Mouse (Mus musculus) lung, adult 18-20 months (tissue): Measurements from ENCODE around the gene Hmgb1.

Experiments used
- DNase-seq, 2 experiments: peaks; one replicate each; pipeline ENCODE4 v3.0.0; 2022; ENCODE audit warnings: mixed read lengths in 2 of 2

Gene Hmgb1

DNA sequence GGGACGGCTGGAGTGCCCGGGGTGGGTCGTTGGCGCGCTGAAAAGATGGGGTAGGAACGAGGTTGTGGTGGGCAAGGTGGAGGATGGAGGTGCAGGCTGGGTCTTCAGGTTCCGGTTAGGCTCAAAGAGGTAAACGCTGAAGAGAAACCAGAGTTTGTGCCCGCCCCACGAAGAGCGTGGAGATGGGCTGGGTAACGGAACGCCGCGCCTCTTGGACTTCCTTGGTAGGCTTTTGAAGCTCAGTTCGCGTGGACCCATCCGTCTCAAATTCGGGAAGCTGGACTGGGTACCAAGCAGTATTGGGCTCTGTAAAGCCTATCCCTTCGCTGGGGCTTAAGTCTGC, 526 bp upstream of the Hmgb1 start:
- DNase-seq, result peak; percentile 61 to 62

DNA sequence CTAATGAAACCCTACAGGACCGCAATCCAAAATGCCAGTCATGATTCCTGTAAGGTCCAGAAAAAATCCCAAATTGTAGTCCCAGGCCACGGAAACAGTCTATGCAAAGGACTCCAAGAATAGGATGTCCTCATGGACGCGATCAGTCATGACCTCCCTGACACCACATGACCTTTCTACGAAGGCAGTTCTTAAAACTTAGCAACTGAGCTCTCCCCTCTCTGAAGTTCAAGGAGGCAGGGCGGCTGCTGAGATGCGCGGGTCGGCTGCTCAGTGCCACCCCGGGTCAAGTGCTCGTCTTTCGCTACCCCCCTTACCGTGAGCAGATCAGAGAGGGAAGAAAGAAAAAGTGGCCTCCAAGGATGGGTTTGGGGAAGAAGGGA, 577 bp downstream of the Hmgb1 start:
- DNase-seq, result no peak

DNA sequence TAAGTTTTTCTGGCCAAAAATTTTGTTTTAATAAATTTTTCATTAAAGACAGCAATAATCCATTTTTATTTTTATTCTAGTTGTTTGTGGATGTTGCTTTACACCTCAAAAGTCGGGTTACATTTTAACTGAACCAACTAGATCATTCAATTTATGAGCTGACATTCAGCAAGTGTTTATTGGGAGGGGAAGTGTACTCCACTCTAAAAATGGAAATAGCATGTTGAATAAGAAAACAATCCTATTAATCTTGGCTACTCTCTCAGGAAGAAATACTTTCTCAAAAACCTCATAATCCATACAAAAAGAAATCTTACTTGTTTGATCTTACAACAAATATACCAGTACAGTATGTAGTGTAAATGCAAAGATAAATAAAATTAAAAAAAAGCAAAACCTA, 1.2 kb downstream of the Hmgb1 start:
- DNase-seq, result no peak

DNA sequence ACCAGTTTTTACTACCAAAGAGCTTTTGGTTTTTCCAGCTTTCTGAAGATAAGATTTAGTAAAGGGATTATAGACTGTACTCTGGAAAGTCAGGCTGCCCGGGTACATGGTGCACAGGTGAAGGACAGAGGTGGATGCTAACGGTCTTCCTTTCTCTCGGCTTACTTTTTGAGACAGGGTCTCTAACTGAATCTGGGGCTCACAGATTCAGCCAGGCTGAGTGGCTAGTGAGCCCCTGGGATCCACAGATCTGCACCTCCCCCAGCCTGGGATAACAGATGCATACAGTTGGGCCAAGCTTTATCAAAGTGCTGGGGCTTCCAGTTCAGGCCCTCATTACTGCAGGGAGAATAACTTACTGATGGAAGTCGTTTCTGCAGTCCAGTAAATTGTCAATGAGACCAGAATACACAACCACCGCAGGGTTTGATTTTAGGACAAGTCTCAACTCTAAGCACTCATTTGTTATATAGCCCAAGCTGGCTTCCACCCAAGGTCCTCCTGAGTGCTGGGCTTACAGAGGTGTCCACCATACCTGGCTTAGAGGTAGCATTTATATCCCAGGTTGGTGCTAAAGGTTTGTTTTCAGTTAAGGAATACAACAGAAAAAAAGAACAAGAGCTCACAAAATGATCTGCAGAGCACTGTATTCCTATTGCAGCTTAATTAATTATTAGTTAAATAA, 2.0 kb downstream of the Hmgb1 start:
- DNase-seq, result no peak

DNA sequence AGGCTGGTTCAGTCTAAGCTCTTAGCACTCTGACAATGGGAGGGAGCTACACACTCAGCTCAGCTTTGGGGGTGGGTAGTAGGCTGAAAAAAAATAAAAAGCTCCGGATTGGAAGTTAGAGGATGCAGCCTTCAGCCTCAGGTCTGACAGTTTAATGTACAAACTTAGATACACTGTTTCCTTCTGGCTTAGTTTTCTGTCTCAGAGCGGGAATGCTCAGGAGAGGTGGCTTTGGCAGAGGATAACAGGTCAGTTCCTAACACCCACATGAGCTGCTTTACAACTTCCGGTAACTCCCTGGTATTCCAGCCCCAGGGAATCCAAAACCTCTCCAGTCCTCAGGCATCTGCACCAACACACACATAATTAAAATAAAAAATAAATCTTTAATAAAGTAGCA, 4.5 kb downstream of the Hmgb1 start:
- DNase-seq, result no peak

DNA sequence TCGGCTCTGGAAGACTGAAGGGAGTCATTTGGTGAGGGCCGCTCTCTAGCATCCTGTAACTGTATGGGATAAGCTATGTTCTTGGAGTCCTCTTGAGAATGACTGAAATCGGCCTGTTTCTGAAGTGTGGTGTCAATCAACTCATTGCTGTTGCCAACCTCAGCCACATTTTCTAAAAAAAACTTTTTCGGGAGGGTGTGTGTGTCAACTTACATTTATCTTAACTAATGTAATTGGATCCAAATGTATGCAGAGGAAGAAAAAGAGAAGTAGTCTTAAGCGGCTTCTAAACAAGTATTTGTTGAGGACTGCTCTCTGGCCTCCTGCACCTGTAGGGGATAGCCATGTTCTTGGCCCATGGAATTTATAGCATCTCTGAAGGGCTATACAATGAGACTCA, 6.2 kb downstream of the Hmgb1 start:
- no peak for DNase-seq

DNA sequence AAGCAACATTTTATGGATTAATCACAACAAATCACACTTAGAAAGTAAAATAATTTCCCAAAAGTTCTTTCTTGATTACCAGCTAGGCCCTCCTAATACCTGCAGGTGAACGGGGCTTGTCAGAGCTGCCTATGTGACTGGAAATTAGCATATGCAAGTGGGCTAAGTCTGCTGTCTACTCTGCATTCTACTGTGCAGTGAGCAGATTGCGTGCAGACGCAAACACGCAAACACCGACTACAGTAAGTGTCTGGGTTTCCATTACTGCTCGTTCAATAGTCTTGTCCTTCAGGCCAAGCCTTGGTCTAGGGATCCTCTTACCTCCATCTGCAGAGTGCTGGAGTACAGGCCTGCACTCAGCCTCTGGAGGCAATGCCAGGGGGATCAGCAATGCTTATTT, 8.6 kb downstream of the Hmgb1 start:
- DNase-seq, result no peak

DNA sequence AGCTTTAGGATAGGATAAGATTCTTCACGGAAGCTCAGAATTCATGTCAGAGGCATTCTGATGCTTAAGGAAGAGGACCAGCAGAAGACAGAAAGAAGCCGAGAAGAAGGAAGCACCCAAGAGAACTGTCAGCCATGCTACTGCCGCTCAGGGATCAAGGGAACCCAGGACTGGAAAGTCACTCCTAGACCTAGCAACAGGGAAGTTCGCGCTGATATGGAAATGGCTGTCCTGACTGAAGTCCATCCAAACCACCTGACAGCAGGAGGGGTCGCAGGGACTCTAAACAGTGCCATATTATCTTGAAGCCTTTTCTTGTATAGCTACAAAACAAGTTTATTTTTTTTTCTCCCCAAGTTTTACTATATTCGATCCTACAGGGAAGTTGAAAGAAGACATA, 9.8 kb downstream of the Hmgb1 start:
- DNase-seq, result no peak

DNA sequence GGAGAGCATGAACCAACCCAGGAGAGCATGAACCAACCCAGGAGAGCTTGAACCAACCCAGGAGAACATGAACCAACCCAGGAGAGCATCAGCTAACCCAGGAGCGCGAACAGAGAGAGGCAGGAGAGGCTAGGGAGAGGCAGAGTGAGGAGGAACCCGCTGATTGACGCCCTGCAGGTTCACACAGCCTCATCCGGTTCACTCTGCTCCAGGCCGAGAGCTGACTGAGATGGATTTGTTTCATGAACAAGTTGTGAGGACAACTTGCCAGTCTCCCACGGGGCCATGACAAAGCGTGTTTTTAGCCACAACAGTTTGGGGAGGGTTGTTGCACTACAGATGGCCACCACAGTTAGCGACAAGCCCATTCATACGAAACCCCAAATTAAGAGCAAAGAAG, 12.0 kb downstream of the Hmgb1 start:
- DNase-seq, result no peak

DNA sequence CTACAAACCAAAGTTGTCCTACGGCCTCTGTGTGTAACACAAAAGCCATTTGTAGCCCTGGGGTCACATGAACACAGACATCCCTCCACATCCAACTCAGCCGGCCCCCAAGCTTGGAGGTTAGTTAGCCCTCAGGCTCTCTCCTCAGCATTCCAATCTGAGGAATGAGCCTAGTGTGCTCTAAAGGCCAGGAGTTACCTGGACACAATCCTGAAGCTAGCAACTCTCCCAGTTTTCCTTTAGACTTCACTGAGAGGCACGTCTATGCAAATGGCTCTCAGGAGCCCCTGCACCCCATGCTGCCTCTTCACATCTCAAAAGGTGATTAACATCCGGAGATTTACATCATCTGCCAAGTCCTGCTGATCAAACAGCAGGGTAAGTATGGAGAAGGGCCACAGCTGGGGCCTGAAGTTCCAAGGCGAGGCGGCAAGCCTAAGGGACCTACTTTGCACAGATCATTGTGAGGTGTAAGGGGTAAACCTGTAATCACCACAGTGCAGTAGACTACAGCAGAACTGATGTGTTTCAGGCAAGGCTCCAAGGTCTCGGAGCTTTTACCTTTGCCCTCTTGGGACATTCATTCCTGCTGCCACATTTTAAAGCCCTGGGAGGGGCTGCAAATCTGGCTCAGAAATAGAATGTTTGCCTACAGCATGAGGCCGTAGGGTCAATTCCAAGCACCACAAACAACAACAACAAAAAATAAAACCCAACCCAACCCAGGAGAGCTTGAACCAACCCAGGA, 13.3 kb downstream of the Hmgb1 start:
- DNase-seq, result no peak

DNA sequence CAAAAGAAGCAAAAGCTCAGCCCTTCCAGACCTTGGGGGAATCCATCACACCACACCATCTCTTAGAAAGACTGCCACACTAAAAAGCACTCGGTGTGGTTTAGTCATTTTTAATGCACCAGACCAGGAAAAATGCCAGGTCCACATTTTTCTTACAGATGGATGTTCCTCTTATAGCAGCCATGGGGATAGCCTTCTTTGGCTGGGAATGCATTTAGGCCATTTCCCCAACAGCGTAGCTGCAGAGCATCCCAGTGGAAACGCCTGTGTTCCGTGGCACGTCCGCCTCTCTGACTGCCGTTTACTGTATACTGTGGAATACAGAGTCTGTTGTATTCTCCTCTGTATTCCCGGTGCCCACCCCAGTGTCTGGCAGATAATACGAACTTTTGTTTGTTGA, 15.5 kb downstream of the Hmgb1 start:
- no peak for DNase-seq

DNA sequence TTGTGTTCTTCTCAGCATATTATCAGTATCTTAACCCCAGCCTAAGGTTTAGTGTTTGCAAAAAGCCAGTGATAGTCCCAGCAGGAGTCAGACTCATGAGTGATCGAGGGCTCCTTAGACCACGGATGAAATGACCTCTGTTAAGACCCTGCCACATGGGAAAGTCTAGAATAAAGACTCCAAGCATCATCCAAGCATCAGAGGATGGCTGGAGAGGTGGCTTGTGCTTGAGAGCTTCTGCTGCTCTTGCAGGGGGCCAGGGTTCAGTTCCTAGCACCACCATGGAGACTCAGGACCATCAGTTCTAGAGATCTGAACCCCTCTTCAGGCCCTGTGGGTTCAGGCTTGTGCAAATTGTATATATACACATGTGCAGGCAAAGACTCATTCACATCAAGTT, 16.2 kb downstream of the Hmgb1 start:
- no peak for DNase-seq

DNA sequence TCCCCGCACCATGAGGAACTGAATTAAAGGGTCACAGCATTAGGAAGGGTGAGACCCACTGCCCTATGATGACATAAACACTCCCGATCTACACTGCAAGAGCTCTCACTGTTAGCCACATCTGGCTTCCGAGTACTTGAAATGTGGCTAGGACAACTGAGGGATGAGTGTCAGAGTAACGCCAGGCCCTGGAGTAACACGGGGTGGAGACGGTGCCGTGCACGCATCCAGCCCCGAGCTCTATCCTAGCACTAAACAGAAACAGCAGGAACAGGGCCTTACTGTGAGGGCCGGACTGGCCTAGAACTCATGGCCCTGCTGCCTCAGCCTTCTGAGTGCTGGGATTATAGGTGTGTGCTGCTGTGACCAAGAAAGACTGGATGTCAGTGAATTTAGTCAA, 18.3 kb downstream of the Hmgb1 start:
- no peak for DNase-seq

DNA sequence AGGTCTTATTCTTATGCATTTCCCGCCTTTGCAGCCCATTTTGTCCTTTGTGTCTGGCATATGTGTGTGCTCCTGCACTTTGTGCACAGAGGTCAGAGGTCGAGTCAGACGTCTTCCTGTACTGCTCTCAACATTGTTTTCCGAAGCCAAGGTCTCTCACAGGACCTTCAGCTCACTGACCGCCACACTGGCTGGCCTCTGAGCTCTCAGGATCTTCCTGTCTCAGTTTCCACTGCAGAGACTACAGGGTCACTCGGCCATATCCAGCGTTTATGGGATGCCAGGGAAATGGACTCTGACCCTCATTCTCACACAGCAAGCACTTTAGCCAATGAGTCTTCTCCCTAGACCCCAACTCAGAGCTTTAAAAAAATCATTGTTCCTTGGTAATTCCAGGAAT, 19.4 kb downstream of the Hmgb1 start:
- DNase-seq, result no peak

DNA sequence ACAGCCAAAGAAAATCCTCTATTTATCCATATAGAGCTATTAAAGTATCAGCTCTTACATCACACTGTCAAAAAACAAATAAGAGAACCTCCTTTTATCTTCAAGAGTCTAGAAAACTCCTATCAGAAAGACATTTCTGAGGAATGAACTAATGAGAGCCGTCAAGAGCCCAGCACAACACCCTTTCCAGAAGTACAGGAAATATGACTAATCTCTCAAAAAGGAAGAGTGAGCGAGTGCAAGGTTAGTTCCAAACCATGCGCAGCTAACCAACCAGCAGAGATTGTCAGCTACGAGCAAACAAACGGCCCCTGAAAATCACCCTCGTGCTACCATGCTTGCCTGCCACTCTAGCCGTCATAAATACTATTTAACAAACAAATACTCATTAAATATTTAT, 21.4 kb downstream of the Hmgb1 start:
- peak; percentile 23 to 55 for DNase-seq

DNA sequence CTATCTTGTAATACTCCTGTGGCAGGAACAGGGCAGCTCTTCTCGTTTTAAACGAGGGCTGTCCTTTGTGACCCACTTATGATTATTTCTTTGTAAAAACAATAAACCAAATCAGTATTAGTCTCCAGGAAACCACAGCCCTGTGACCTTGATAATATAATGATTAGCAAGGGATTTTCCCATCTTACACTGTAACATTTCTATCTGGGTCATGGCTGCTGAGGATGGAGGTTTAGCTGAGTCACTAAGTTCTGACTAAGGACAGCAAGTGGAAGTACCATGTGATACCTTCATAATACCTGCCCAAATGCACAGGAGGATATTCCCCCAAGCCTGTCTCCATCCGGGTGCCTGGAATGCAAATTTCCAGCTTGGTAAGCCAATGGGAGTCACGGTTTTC, 23.8 kb downstream of the Hmgb1 start:
- no peak for DNase-seq

DNA sequence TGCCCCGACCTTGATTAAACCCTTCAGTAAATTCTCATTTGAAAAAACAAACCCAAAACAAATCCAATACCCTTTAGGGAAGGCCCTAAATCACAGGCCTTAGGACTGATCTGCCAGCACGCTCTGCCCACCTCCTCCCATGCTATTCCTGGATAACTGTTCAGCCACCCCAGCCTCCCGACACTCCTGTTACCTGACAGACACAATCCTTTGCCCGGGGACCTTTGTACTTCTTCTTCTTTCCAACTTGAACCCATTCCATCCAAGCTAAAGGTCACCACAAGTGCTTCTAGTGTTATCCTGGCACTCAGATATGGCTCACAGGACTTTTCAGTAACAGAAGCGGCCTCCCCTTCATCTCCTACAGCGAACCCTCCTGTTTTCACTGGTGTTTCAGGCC, 25.3 kb downstream of the Hmgb1 start:
- no peak for DNase-seq

DNA sequence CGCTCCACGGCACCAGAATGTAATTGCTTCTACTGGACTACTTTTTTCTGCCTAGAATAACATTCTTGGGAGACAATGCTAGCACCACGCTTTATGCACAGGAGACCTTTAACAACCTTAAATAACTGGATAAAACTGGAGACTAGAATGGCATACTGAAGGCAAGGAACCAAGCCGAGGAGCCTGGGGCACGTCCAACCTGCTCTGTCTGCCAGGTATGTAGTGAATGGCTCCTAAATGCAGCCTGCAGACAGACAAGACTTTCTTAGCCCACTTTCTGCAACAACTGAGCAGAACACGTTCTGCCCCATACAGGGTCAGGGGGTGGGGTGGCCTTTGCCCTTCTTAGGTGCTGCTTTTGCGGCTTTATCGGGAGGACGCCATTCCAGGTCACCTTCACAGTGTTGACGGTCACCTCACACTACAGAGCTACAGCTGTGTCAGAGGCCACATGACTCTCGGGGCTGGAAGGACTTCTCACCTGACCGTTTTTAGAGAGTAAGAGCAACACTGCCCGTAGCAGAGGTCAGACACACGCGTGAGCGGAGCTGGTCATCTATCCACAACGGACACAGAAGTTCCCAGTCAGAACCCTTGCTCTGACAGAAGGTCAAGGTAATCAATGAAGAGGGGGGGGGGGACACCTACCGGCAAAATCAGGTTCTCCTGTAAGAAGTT, 27.3 kb downstream of the Hmgb1 start:
- no peak for DNase-seq

DNA sequence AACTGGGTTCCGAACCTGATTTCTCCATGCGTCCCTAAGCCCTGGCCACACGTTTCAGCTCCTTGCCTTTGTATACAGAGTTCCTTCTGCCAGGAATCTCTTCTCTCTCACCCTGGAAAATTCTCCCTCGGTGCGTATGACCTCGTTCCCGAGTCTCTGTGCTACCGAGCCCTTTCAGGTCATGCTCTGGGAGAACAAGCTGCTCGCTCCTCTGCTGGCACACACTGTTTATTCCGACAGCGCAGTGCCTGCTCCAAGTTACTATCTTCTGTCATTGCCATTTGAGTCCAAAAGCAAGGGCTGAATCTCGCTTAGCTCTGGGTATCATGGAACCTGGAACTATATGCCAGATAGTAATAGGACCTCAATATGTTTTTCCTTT, 31.5 kb downstream of the Hmgb1 start:
- DNase-seq, result peak in 1 of 2 experiments; percentile 23

DNA sequence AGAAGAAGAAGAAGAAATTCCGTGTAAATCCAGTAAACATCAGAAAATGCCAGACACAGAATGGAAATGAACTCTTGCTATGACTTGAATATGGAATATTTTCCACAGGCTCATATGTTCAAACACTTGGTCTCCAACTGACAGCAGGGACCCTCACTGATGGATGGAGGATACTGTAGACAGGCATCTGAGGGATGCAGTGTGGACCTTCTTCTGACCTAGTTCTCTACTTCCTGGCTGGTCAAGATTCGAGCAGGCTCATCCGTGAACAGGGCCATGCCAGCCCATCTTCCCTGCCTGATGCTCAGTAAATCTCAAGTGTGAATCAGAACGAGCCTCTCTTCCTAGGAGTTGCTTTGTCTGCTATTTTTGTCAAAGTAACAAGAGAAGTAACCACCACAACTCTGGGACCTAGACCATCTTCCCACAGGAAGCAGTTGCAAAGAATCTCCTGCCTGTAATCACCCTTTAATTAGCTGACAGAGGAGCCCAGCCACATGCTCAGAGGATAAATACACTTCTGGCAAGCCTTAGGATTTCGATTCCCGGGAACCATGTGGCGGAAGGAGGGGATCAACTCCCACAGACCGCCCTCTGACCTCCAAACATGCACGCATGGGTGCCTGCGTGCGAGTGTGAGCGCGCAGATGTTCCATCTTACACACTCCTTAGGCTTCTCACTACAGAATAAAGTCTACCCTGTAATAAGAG, 32.1 kb downstream of the Hmgb1 start:
- peak; percentile 37 to 67 for DNase-seq

DNA sequence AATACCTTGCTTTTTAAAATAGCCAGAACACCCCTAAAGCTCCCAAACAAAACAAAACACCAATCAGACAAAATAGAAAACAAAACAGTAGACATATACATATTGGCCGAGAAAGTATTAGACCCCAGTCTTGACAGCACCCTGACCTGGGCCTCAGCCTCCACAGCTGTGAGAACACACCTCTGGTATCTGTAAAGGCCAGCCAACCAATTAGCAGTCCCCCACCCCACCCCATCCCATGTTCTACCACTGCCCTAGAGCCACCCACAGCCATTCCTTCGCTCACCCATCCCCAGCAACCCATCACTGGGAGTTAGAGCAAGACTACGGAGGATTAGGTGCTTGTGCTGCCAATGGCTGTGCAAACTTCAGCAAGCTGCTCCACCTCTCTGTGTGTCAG, 33.4 kb downstream of the Hmgb1 start:
- DNase-seq, result no peak

DNA sequence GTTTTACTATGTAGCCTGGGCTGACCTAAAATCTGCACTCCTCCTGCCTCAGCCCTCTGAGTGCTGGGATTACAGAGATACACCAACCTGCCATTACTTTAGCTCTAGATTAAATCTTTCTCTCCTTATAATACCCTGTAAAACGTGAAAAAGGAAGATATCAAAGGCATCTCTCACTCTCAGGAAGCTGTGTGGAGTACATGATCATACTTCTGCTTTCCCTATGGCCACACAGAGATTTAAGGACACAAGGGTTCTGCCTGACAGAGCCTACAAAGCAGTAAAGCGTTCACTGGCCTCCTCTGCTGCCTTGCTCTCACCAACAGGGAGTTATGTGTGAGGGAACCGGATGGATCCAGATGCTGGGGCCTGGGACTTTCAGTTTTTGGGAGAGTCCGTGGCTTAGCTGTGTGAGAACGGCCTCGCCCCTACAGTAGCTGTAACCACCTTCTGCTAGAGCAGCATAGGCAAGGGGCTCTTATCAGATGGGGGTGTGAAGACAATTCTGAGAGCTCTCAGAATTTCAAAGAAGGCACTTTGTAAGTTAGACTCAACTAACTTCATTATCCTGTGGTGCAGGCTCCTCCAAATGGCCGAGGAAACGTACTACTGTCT, 36.8 kb downstream of the Hmgb1 start:
- DNase-seq, result no peak

DNA sequence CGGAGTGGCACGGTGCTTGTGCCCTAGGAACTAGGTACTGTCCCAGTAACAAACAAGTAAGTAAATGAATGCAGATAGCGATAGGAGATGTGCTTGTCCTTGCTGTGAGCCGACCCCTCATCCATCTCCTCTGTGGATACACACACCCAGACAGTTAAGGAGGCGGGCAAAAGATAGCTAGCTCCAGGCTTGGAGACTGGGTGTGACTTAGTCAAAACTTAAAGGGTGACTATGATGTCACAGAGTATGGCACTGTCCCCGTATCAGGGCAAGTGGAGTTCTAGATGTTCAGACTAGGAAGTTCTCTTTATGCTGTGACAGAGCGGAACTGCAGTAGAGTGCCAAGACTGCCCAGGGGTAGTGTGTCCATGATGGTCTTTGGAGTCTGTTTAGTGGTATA, 37.6 kb downstream of the Hmgb1 start:
- DNase-seq, result no peak
